Mouse (Mus musculus) heart, embryonic 11.5 days (tissue): ENCODE results near the gene Ccdc88c. TPM values are rescaled to one million over a fixed set of nuclear protein-coding genes. Genes with fewer than 3 reads are reported as not detected.

Source experiments
- ATAC-seq: fragments of 200-750 bp; cut with Nextera tagmentation; replicated peaks from 2 replicates; pipeline ENCODE4 v1.8.0; 2017; ENCODE audit warnings: moderate library complexity; ENCODE audit not compliant: insufficient number of reproducible peaks, low FRiP score, low TSS enrichment
- H3K27ac ChIP-seq: fragments of 300-500 bp; sonication (generic); 2 replicates; pipeline ENCODE4 v1.5.1; 2014; ENCODE audit warnings: mild to moderate bottlenecking, low read depth, low read length
- H3K27me3 ChIP-seq: fragments of 300-500 bp; sonication (generic); 2 replicates; pipeline ENCODE4 v1.6.1; 2014; ENCODE audit warnings: mild to moderate bottlenecking, low read length, mixed read lengths; ENCODE audit not compliant: control insufficient read depth, insufficient read depth
- H3K36me3 ChIP-seq: fragments of 300-500 bp; sonication (generic); 2 replicates; pipeline ENCODE4 v1.6.1; 2014; ENCODE audit warnings: mild to moderate bottlenecking, low read length, moderate library complexity, mixed read lengths; ENCODE audit not compliant: control insufficient read depth, insufficient read depth
- H3K4me1 ChIP-seq: fragments of 300-500 bp; sonication (generic); 2 replicates; pipeline ENCODE4 v1.6.1; 2014; ENCODE audit warnings: low read length; ENCODE audit not compliant: control insufficient read depth, insufficient read depth
- H3K4me2 ChIP-seq: fragments of 300-500 bp; sonication (generic); 2 replicates; pipeline ENCODE4 v1.6.1; 2014; ENCODE audit warnings: mild to moderate bottlenecking, moderate library complexity
- H3K4me3 ChIP-seq: fragments of 300-500 bp; sonication (generic); 2 replicates; pipeline ENCODE4 v1.5.1; 2014; ENCODE audit warnings: low read depth, low read length
- H3K9ac ChIP-seq: fragments of 300-500 bp; sonication (generic); 2 replicates; pipeline ENCODE4 v1.6.1; 2014; ENCODE audit warnings: mild to moderate bottlenecking, low read depth, low read length, moderate library complexity
- H3K9me3 ChIP-seq: fragments of 300-500 bp; sonication (generic); replicated peaks from 2 replicates; pipeline ENCODE4 v1.6.1; 2016; ENCODE audit warnings: low read length; ENCODE audit not compliant: control insufficient read depth
- whole genome bisulfite sequencing: fragments of 180-500 bp; shearing (Covaris S2); extraction: QIAGEN DNeasy Blood & Tissue Kit; methylation state at CpG from one replicate; pipeline ENCODE4 v1.1.7; 2014; ENCODE audit not compliant: insufficient replicate concordance; 5-methylcytosine and 5-hydroxymethylcytosine counted together
- polyA plus RNA-seq: library from polyadenylated mRNA; unstranded; fragments of >200 nt; fragmentation: Nextera tagmentation; extraction: Ambion mirVana; gene quantifications from 2 replicates; pipeline ENCODE4 v1.2.1, GENCODE M21; 2014

Gene Ccdc88c
- polyA plus RNA-seq, 1 experiment from 2014 or later = 3.1 TPM

DNA sequence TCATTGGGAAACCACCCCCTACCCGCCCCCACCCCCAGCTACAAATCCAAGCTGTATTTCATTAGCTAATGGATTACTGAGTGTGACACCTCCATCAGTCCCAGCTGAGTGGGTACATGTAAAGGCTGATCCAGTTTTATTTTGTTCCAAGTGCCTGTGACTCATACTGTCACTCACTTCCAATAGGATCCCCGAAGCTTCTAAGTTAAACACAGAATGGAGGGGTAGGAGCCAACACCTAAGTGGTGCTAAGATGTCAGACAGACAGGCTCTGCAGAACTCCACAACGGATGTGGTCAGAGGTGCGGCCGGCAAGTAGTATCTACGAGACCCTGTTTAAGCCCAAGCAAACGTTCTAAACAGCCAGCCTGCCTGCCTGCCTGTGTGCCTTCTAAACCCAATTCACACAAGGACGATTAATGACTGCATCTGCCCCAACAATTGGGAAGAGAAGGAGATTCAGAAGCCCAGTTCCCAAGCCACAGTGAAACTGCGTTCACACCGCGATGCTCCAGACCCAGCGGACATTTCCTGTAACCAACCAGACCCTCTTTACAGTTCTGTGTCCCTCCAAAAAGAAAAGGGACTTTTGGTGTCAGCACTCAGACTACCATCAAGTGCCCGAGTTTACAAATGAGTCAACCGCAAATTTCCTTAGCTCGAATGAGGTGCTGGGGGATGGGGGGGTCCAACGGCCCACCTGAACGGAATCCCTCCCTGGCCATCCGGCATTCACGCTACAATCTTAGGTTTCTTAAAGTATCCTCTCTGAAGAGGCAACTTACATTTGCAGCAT is 1.2 kb downstream of the Ccdc88c start:
- Histone ChIP-seq H3K4me2 (peak overlapping the region; percentile 98), H3K27me3 (peaks cover 54% of the 10 kb centered on the region), H3K4me3 (peak overlapping the region; percentile 70), H3K36me3 (no peaks in the 10 kb centered on the region), H3K4me1 (peaks cover 9% of the 10 kb centered on the region), H3K9me3 (no peaks in the 10 kb centered on the region), H3K27ac (no peak overlapping the region), H3K9ac (peak overlapping the region; percentile 35; the same call in 1 of the 2 replicates)
- no peak for ATAC-seq
- WGBS = 5% methylated on average over 19 of the region's 19 CpGs

DNA sequence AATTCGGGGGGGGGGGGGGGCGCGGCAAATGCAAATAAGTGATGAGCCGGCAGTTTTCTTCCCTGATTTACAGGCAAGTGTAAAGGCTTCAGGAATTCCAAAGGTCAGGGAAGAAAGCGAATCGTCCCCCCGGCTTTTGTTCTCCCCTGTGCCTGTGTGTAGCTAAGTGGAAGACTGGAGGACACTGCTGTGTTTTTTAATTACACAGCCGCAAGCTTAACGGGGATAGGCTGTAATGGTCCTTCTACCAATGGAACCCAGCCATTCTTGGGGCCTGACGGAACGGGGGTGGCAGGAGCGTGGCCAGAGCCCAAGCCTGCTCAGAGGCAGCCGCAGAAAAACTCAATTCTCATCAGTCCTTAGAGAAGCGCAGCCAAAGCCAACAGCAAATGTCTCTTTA is 1.9 kb downstream of the Ccdc88c start:
- Histone ChIP-seq H3K4me3 (peak overlapping the region; percentile 3; the same call in 1 of the 2 replicates), H3K27ac (no peak overlapping the region), H3K4me1 (peaks cover 9% of the 10 kb centered on the region), H3K9me3 (no peaks in the 10 kb centered on the region), H3K36me3 (no peaks in the 10 kb centered on the region), H3K9ac (no peak overlapping the region), H3K4me2 (peak overlapping the region; percentile 98), H3K27me3 (peaks cover 56% of the 10 kb centered on the region)
- WGBS = 21% methylated on average over 14 of the region's 14 CpGs
- ATAC-seq = no peak

DNA sequence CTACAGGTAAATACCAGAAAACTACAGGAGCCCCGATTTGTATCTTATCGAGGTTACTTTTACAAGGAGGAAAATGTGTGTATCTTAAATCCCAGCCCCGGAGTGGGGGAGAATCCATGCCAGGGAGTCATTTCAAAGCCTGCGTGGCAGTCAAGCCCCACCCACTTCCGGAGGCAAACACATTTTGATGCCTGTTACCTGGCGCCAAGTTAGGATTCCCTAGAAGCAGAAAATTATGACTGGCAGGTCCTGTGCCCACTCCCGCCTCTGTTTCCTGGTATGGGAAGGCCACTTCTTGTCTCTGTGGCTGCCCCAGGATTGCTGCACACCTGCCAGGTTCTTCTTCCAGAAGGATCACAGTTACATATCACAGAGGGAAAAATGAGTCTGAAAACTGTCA is 2.3 kb downstream of the Ccdc88c start:
- 72% methylated on average over 7 of the region's 7 CpGs for WGBS
- H3K27ac ChIP-seq = no peak overlapping the region
- H3K36me3 ChIP-seq = no peaks in the 10 kb centered on the region
- H3K4me2 ChIP-seq = peak overlapping the region; percentile 98
- 0 out of 2 replicates have a peak overlapping the region, but pooled peaks have one; percentile 3 for H3K4me3 ChIP-seq
- no peaks in the 10 kb centered on the region for H3K9me3 ChIP-seq
- H3K27me3 ChIP-seq = peaks cover 56% of the 10 kb centered on the region
- ATAC-seq = no peak
- H3K9ac ChIP-seq = no peak overlapping the region
- H3K4me1 ChIP-seq = peaks cover 9% of the 10 kb centered on the region

DNA sequence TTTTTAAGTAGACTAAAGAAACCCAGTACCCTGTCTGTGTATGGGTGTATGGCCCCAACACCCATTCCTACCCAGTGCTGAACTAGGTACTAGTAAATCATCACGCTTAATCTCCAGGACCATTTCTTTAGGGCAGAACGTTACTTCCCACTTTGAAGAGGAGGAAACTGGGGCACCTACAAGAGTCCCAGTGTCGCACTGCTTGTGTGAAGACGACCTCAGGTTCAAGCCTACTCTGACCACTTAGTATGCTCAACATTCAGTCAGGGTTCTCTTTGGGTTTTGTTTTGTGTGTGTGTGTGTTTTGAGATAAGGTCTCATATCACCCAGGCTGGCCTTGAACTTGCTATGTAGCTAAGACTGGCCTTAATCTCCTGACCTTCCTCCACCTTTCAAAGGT is 2.8 kb downstream of the Ccdc88c start:
- Histone ChIP-seq H3K36me3 (no peaks in the 10 kb centered on the region), H3K9ac (no peak overlapping the region), H3K4me1 (peaks cover 9% of the 10 kb centered on the region), H3K4me3 (no peak overlapping the region), H3K27ac (no peak overlapping the region), H3K4me2 (peak overlapping the region; percentile 98), H3K9me3 (no peaks in the 10 kb centered on the region), H3K27me3 (peaks cover 58% of the 10 kb centered on the region)
- WGBS = 79% methylated on average over 4 of the region's 4 CpGs
- no peak for ATAC-seq

DNA sequence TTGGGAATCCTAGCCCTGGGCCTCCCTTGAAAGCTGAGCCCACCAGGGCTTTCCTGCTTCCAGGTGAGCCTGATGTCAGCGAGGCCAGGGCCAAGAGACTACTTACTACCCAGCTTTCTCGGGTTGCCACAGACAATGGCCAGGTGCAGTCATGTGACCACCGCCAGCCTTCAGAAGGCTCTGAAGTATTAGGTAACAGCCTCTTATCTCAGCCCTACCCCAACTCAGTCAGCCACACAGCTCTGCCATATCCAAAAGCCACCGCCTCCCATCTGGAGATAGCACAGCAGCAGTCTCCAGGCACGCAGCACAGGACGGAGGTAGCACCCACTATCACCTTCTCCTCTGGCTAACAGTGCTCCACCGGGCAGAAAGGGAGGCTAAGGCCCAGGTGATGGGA is 3.5 kb downstream of the Ccdc88c start:
- no peak overlapping the region for H3K4me3 ChIP-seq
- 16% methylated on average over 7 of the region's 7 CpGs for WGBS
- H3K27me3 ChIP-seq = peaks cover 58% of the 10 kb centered on the region
- ATAC-seq = peak; percentile 73
- H3K4me1 ChIP-seq = peaks cover 9% of the 10 kb centered on the region
- H3K9me3 ChIP-seq = no peaks in the 10 kb centered on the region
- no peaks in the 10 kb centered on the region for H3K36me3 ChIP-seq
- no peak overlapping the region for H3K9ac ChIP-seq
- peak overlapping the region; percentile 98; the same call in 1 of the 2 replicates for H3K4me2 ChIP-seq
- no peak overlapping the region for H3K27ac ChIP-seq

DNA sequence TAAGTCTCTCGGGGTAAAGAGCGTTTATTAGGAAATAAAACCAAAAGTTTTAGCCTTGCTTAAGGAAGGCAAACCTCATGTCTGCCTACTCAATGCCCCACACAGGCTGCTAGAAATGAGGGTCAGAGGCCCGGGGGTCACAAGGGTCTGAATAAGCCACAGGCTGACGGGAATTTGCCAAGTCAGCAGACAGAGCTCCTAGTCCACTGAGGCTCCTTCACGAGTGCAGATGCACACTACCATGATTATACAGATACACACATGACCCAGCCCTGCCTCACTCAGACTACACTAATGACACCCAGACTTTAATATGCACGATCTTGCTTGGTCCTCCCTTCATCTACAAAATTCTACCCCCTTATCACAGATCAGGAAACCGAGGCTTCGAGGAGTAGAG is 4.0 kb downstream of the Ccdc88c start:
- H3K27ac ChIP-seq = no peak overlapping the region
- H3K4me3 ChIP-seq = no peak overlapping the region
- WGBS = 67% methylated on average over 8 of the region's 8 CpGs
- ATAC-seq = no peak
- H3K4me2 ChIP-seq = peak overlapping the region; percentile 98; the same call in 1 of the 2 replicates
- H3K9ac ChIP-seq = no peak overlapping the region
- H3K27me3 ChIP-seq = peaks cover 58% of the 10 kb centered on the region
- peaks cover 9% of the 10 kb centered on the region for H3K4me1 ChIP-seq
- H3K9me3 ChIP-seq = no peaks in the 10 kb centered on the region
- H3K36me3 ChIP-seq = no peaks in the 10 kb centered on the region

DNA sequence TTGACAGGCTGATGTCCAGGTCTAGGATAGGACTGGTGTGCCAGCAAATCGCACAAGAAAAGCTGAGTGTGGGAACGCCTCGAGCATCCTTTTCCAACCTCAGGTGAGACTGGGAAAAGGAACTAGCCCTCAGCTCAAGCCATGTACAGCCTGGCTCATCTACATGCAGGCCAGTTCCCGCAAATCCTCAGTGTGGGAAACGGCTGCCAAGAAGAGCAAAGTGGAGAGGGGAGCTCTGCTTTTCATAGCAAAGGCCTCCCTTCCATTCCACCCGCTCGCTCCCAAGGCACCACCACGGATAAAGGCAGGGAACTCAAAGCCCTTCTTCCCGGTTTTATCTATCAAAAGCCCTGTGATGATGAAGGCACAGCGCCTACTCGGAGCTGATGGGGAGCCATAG is 5.7 kb downstream of the Ccdc88c start:
- no peak for ATAC-seq
- Histone ChIP-seq H3K27me3 (peaks cover 53% of the 10 kb centered on the region), H3K4me3 (no peak overlapping the region), H3K9ac (no peak overlapping the region), H3K36me3 (no peaks in the 10 kb centered on the region), H3K27ac (no peak overlapping the region), H3K4me1 (peaks cover 12% of the 10 kb centered on the region), H3K4me2 (no peak overlapping the region), H3K9me3 (no peaks in the 10 kb centered on the region)
- 84% methylated on average over 11 of the region's 11 CpGs for WGBS

DNA sequence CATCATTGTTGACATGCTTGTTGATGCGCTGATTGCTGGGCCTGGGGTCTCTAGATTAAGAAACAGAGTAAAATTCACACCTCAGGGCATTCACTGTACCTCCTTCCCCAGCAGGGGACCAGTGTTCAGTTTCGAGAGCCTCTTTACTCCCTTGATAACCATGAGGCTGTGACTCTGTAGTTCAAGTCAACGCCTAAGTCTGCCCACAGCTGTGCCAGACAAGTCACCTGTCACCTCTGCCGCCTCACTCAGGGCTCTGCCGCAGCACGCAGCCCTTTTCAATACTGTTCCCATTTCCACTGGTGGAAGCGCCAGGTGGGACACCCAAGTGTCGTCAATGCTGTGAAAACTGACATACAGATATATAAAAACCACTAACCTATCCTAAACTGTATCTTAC is 6.5 kb downstream of the Ccdc88c start:
- H3K4me3 ChIP-seq = no peak overlapping the region
- no peak overlapping the region for H3K27ac ChIP-seq
- no peaks in the 10 kb centered on the region for H3K36me3 ChIP-seq
- H3K9ac ChIP-seq = no peak overlapping the region
- H3K27me3 ChIP-seq = peaks cover 47% of the 10 kb centered on the region
- H3K4me1 ChIP-seq = peaks cover 15% of the 10 kb centered on the region
- no peak for ATAC-seq
- 87% methylated on average over 8 of the region's 8 CpGs for WGBS
- H3K9me3 ChIP-seq = no peaks in the 10 kb centered on the region
- H3K4me2 ChIP-seq = no peak overlapping the region
